Mouse (Mus musculus): ENCODE measurements around the gene Slco3a1. TPM values are rescaled to one million over a fixed set of nuclear protein-coding genes. Genes with fewer than 3 reads are reported as not detected.
A peak's percentile ranks its signal among the peaks of the same experiment; 100 is the strongest.

The Slco3a1 gene
- polyA plus RNA-seq, 1 experiment from 2014 or later: 19.5 TPM

DNA sequence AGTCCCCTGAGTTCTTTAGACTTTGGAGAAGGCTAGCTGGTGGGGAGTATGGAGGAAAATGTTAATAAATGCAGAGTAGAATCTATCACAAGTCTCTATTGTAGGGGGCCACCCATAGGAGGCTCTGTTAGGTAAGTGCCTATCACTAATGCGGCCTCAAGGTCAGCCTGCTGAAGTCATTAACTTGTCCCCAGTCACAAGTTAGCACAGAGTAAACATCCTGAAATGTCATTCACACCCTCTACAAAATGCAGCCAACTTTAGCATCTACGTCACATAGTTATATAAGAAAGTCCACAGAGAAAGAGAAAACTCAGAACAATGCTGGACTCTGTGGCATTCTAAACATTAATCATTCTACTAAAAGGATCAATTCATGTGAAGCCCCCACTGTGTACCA lies 173.5 kb downstream of the Slco3a1 start:
- no peak for ATAC-seq (ENCODE audit: extremely low read depth, insufficient number of reproducible peaks, low FRiP score, low TSS enrichment)
- no peak overlapping the region for H3K4me2 ChIP-seq
- H3K27ac ChIP-seq (replicated peaks): peak overlapping the region; percentile 83
- H3K36me3 ChIP-seq: no peaks in the 10 kb centered on the region
- H3K9ac ChIP-seq: no peak overlapping the region
- peaks cover 73% of the 10 kb centered on the region for H3K4me1 ChIP-seq
- H3K9me3 ChIP-seq: no peaks in the 10 kb centered on the region
- H3K4me3 ChIP-seq: no peak overlapping the region
- no peaks in the 10 kb centered on the region for H3K27me3 ChIP-seq (replicated peaks)
- WGBS: 64% methylated on average over 2 of the region's 2 CpGs

DNA sequence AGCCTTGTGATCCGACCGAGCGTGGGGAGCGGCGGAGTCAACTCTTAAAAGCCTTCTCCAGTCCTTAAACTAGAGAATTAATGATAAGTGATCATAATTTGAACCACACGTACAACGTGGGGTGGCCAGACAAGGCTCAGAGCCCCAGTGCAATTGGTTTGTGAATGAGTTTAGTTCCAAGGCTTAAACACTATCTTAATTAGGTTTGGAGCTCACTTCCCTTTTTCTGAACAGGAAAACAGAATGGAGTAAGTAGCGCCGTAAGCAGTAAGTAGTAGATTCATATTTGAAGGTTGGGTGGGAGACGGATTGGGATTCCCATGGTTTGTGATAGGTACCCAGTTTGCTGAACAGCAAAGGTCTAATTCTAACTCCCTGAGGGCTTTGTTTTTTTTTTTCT lies 176.7 kb downstream of the Slco3a1 start:
- 85% methylated on average over 10 of the region's 10 CpGs for WGBS
- no peak overlapping the region for H3K27ac ChIP-seq (replicated peaks)
- no peak overlapping the region for H3K4me2 ChIP-seq
- H3K4me1 ChIP-seq: peaks cover 49% of the 10 kb centered on the region
- no peaks in the 10 kb centered on the region for H3K9me3 ChIP-seq
- H3K4me3 ChIP-seq: no peak overlapping the region
- H3K27me3 ChIP-seq (replicated peaks): no peaks in the 10 kb centered on the region
- H3K9ac ChIP-seq: no peak overlapping the region
- H3K36me3 ChIP-seq: no peaks in the 10 kb centered on the region
- no peak for ATAC-seq (ENCODE audit: extremely low read depth, insufficient number of reproducible peaks, low FRiP score, low TSS enrichment)

DNA sequence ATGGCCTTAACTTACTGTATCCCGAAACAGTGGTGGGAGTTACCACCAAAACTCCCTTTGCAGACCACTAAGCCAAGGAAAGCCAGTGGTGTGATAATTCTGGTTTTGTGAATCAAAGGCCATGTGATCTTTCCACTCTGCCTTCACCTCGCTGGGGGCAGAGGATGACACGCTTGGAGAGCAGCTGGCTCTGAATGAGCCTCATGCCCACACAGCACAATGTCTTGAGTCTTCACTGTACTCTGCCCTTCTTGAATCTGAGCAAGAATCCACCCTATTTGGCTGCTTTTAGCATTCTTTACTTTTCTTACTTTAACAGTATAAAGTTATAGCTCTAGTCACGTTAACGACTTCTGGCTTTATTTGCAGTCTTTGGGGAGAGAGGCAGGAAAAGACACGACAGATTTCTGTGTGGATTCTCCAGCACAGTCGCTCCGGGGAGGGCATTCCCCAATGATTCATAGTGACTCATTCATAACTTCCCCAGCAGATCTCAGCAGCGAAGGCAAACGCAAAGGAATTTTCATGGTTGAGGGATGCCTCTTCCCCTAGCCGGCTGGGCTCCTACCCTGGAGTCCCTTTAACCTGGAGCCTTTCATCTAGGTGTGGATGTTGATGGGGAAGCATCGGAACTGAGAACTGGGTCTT lies 178.1 kb downstream of the Slco3a1 start:
- no peak for ATAC-seq (ENCODE audit: extremely low read depth, insufficient number of reproducible peaks, low FRiP score, low TSS enrichment)
- H3K9ac ChIP-seq: no peak overlapping the region
- H3K27me3 ChIP-seq (replicated peaks): no peaks in the 10 kb centered on the region
- no peak overlapping the region for H3K4me2 ChIP-seq
- no peaks in the 10 kb centered on the region for H3K9me3 ChIP-seq
- H3K4me3 ChIP-seq: no peak overlapping the region
- 44% methylated on average over 12 of the region's 12 CpGs for WGBS
- peaks cover 49% of the 10 kb centered on the region for H3K4me1 ChIP-seq
- H3K27ac ChIP-seq (replicated peaks): no peak overlapping the region
- no peaks in the 10 kb centered on the region for H3K36me3 ChIP-seq

DNA sequence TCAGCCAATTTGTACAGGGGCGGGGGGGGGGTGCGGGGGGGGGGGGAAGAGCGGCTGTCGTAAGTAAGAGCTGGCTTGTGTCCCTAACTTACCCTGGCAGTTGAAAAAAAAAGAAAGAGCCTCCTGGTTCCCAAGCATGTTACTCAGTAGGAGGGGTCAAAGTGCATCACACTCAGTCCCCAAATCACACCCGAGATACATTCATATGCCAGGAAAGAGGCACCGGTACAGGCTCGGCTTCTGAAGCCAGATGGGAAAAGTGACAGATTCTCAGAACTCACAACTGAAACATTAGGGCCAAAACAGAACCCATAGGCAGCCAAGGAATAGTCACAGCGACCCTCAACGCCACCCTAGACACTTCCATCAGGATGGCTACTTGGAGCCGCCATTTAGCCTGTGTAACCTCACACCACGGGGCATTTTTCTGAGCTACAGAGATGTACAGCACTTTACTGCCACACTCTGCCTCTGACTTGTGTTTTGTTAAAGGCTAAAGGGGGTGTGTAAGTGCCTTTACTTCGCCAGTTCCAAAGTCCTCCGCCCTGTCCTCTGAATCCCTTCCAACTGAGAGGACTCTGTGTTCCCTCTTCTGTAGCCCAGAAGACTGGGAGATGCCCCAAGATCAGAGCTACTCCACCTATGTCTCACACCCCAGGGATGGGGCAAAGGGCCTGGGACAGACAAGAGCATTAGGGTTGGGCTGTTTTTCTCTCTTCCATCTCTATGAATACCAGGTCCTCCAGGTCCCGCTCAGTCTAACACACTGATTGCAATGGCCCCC lies 179.2 kb downstream of the Slco3a1 start:
- WGBS: 80% methylated on average over 14 of the region's 14 CpGs
- H3K9ac ChIP-seq: no peak overlapping the region
- H3K27me3 ChIP-seq (replicated peaks): peaks cover 2% of the 10 kb centered on the region; the same call in 1 of the 2 replicates
- H3K4me3 ChIP-seq: no peak overlapping the region
- no peak for ATAC-seq (ENCODE audit: extremely low read depth, insufficient number of reproducible peaks, low FRiP score, low TSS enrichment)
- H3K4me1 ChIP-seq: peaks cover 41% of the 10 kb centered on the region
- H3K27ac ChIP-seq (replicated peaks): no peak overlapping the region
- no peak overlapping the region for H3K4me2 ChIP-seq
- H3K36me3 ChIP-seq: no peaks in the 10 kb centered on the region
- no peaks in the 10 kb centered on the region for H3K9me3 ChIP-seq

DNA sequence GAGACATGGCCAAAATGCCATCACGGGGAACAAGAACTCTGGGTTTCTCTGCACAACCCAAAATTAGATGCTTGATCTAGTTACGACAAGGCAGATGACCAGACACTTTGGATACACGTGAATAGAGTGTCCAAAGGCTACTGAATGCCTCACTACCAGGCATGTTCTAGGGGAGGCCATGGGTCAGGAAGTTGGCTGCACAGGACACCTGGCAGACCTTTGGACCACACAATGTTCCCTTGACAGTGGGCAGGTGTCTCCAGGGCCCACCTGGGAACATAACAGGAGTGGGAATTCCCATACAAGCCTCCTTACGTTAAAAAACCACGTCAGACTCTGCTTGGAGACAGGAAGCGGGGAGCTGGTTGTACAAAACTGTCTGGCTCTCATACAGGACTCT lies 181.5 kb downstream of the Slco3a1 start:
- 85% methylated on average over 6 of the region's 6 CpGs for WGBS
- no peak overlapping the region for H3K27ac ChIP-seq (replicated peaks)
- peaks cover 36% of the 10 kb centered on the region for H3K4me1 ChIP-seq
- H3K36me3 ChIP-seq: no peaks in the 10 kb centered on the region
- H3K4me3 ChIP-seq: no peak overlapping the region
- no peak overlapping the region for H3K9ac ChIP-seq
- no peak overlapping the region for H3K4me2 ChIP-seq
- ATAC-seq (ENCODE audit: extremely low read depth, insufficient number of reproducible peaks, low FRiP score, low TSS enrichment): no peak
- H3K9me3 ChIP-seq: no peaks in the 10 kb centered on the region
- H3K27me3 ChIP-seq (replicated peaks): peaks cover 8% of the 10 kb centered on the region; the same call in 1 of the 2 replicates

DNA sequence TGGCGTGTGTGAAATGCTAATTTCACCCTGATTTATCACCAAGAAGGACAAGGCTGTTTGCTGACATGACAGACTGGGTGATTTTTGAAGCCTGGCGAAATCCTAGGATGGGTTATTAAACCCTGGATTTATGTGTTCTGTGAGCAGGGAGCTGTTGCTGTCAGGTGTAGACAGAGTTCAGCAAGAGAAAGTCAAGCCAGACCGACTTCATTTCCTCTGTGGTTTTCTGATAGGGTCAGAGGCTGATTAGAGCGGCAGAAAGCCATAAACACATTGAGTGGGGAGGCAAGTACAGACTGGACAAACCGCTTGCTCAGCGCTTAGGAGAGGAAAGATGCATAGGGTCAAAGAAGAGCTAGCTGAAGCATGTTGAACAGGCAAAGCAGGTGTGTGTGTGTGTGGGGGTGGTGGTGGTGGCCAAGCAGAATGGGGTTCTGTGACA lies 182.4 kb downstream of the Slco3a1 start:
- H3K27ac ChIP-seq (replicated peaks): no peak overlapping the region
- 37% methylated on average over 6 of the region's 6 CpGs for WGBS
- H3K4me2 ChIP-seq: no peak overlapping the region
- ATAC-seq (ENCODE audit: extremely low read depth, insufficient number of reproducible peaks, low FRiP score, low TSS enrichment): no peak
- no peak overlapping the region for H3K4me3 ChIP-seq
- H3K9ac ChIP-seq: peak overlapping the region; percentile 1; the same call in 1 of the 2 replicates
- peaks cover 8% of the 10 kb centered on the region; the same call in 1 of the 2 replicates for H3K27me3 ChIP-seq (replicated peaks)
- H3K9me3 ChIP-seq: no peaks in the 10 kb centered on the region
- peaks cover 30% of the 10 kb centered on the region for H3K4me1 ChIP-seq
- H3K36me3 ChIP-seq: no peaks in the 10 kb centered on the region

DNA sequence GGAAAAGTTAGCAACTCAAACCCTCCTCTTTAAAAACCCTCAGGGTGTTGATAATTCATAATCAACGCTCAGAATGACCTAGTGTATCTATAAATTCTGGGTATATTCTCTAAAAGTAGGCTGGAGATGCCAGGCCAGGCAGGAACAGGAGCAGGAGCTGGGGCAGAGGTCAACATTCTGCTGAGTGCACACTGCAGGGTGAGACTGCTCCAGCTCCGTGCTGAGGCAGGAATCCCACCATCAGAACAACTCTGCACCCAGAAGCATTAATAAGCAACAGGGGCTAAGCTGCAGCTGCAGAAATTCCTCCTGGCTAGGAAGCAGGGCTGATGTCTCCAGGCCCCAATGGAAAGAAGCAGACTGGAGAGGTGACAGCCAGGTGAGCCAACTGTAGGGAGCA lies 182.9 kb downstream of the Slco3a1 start:
- H3K4me3 ChIP-seq: no peak overlapping the region
- WGBS: 26% methylated on average over 2 of the region's 2 CpGs
- peaks cover 8% of the 10 kb centered on the region; the same call in 1 of the 2 replicates for H3K27me3 ChIP-seq (replicated peaks)
- H3K9me3 ChIP-seq: no peaks in the 10 kb centered on the region
- H3K4me1 ChIP-seq: peaks cover 26% of the 10 kb centered on the region
- H3K36me3 ChIP-seq: no peaks in the 10 kb centered on the region
- no peak overlapping the region; the same call in 1 of the 2 replicates for H3K9ac ChIP-seq
- no peak overlapping the region for H3K4me2 ChIP-seq
- ATAC-seq (ENCODE audit: extremely low read depth, insufficient number of reproducible peaks, low FRiP score, low TSS enrichment): no peak
- H3K27ac ChIP-seq (replicated peaks): no peak overlapping the region

DNA sequence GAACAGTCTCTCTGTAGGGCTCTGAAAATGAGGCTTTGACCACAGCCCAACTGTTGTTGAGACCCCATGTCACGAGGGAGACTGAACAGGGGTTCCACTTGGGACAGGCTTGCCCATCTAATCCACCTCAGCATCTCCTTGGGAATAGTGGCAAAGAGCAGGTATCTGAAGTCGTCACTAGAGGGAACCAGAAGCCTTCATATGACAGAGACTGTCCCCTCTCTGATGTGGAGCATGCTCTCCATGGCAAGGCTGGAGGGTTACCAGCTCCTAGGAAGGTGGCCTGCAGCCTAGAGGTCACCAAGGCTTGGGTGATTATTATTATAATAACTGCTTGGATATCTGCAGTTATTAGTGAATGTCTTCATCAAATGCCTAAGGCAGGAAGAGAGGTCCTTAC lies 183.4 kb downstream of the Slco3a1 start:
- no peaks in the 10 kb centered on the region for H3K9me3 ChIP-seq
- no peak overlapping the region for H3K4me3 ChIP-seq
- H3K4me2 ChIP-seq: no peak overlapping the region
- H3K27ac ChIP-seq (replicated peaks): no peak overlapping the region
- no peak for ATAC-seq (ENCODE audit: extremely low read depth, insufficient number of reproducible peaks, low FRiP score, low TSS enrichment)
- H3K4me1 ChIP-seq: peaks cover 26% of the 10 kb centered on the region
- no peak overlapping the region for H3K9ac ChIP-seq
- 23% methylated on average over 2 of the region's 2 CpGs for WGBS
- H3K27me3 ChIP-seq (replicated peaks): peaks cover 8% of the 10 kb centered on the region; the same call in 1 of the 2 replicates
- H3K36me3 ChIP-seq: no peaks in the 10 kb centered on the region

DNA sequence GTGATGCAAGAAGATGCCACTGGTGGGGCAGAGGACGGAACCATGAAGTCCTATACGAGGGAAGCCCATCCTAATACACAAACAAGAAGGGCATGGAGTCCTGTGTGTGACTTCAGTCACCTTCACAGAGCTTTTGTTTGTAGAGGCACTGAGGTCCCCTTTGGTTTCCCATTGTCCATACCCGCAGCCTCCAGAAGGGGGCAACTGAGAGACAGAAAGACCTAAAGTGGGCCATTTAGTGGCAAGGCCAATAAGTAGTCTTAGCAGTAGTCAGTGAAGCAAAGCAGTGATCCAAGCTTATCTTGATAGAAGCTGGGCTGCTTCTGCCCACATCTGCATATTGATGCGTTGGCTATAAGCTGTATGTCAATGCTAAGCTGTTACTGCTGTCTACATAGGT lies 184.9 kb downstream of the Slco3a1 start:
- no peak overlapping the region for H3K9ac ChIP-seq
- H3K4me2 ChIP-seq: no peak overlapping the region
- H3K36me3 ChIP-seq: no peaks in the 10 kb centered on the region
- H3K27me3 ChIP-seq (replicated peaks): peaks cover 8% of the 10 kb centered on the region; the same call in 1 of the 2 replicates
- H3K9me3 ChIP-seq: no peaks in the 10 kb centered on the region
- H3K4me3 ChIP-seq: no peak overlapping the region
- no peak for ATAC-seq (ENCODE audit: extremely low read depth, insufficient number of reproducible peaks, low FRiP score, low TSS enrichment)
- H3K27ac ChIP-seq (replicated peaks): no peak overlapping the region
- 59% methylated on average over 4 of the region's 4 CpGs for WGBS
- H3K4me1 ChIP-seq: peaks cover 41% of the 10 kb centered on the region

DNA sequence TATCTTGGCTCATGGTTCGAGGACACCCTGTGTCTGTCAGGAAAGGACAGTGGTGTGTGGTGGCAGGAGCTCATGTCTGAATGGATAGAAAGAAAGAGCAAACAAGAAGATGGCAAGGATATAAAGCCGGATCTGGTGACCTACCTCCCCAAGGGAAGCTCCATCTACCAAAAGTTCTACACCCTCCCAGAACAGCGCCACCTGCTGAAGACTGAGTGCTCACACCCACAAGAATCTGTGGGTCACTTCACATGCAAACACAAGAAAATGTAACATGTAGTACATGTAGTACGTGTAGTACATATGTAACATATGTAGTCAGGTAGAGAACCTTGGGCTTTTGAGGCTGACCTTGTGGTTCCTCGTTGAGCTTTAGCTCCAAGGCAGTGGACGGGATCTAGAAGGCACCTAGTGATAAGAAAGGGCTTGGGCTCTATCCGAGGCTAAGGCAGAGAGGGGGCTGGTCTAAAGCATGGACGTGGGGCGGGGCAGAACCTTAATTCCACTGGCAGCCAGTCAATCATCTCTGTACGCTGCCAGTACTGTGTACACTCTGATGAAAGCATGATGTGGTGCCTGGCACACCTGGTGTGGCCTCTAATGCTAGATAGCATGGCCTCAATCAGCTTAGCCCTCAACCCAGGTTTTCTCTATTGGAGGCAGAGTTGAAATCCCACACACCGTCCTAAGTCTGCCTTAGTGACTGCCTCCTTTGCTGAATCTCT lies 186.2 kb downstream of the Slco3a1 start:
- Histone ChIP-seq H3K4me2 (no peak overlapping the region), H3K9me3 (no peaks in the 10 kb centered on the region), H3K36me3 (no peaks in the 10 kb centered on the region), H3K4me1 (peaks cover 44% of the 10 kb centered on the region), H3K4me3 (no peak overlapping the region), H3K27me3 (replicated peaks) (peaks cover 8% of the 10 kb centered on the region; the same call in 1 of the 2 replicates), H3K9ac (no peak overlapping the region), H3K27ac (replicated peaks) (no peak overlapping the region)
- 69% methylated on average over 11 of the region's 11 CpGs for WGBS
- no peak for ATAC-seq (ENCODE audit: extremely low read depth, insufficient number of reproducible peaks, low FRiP score, low TSS enrichment)

DNA sequence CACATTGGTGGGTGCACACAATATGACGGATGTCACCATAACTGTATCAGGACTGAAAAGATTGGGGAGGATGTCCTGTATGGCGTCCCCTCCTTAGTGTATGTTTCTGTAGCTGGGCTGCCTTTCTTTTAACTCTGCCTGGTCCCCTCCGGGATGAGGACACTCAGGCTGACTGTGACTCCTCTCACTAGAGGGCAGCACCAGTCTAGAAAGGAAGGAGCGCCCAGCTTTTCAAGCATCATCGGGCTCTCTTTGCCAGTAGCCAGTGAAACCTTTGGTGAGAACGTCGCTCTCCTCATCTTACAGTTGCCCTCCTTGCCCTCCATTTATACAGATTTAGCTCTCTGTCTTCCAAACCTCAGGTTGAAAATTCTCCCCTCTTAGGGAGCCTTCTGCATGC lies 187.2 kb downstream of the Slco3a1 start:
- peaks cover 37% of the 10 kb centered on the region for H3K4me1 ChIP-seq
- H3K27me3 ChIP-seq (replicated peaks): peaks cover 8% of the 10 kb centered on the region; the same call in 1 of the 2 replicates
- ATAC-seq (ENCODE audit: extremely low read depth, insufficient number of reproducible peaks, low FRiP score, low TSS enrichment): no peak
- H3K9ac ChIP-seq: no peak overlapping the region
- no peaks in the 10 kb centered on the region for H3K36me3 ChIP-seq
- no peak overlapping the region for H3K4me3 ChIP-seq
- no peak overlapping the region for H3K27ac ChIP-seq (replicated peaks)
- no peaks in the 10 kb centered on the region for H3K9me3 ChIP-seq
- WGBS: 33% methylated on average over 7 of the region's 7 CpGs
- no peak overlapping the region for H3K4me2 ChIP-seq
